Mouse (Mus musculus): ENCODE results near the gene Srsf6. TPM values are rescaled to one million over a fixed set of nuclear protein-coding genes. Genes with fewer than 3 reads are reported as not detected.

The Srsf6 gene
- polyA plus RNA-seq, 1 experiment = 7.0 TPM

DNA sequence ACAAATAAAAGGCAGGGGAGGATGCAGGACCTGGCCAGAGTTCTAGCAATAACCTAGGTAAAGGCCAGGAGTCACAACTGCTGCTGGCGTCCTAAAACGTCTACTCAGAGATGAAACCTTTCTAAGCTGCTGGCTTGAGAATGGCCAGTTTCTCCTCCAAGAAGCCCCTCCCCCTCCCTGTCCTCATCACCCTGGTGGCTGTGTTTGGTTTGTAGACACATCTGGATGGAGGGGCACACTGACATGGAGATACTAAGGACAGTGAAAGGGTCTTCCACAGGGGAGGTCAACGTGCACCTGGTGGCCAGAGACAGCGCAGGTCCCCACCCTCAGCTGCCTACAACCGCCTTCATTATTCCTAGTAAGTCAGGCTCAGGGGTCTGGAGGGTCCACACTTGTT is 15.6 kb downstream of the Srsf6 start:
- TF ChIP-seq TAL1 (IDR thresholded peaks at IDR 0.05; ENCODE audit: low read length) = no peak
- no peak for TF ChIP-seq GATA1 (IDR thresholded peaks at IDR 0.05; ENCODE audit: low read length)
- Histone ChIP-seq H3K27me3 (ENCODE audit: control insufficient read depth) (peaks cover 32% of the 10 kb centered on the region), H3K9me3 (ENCODE audit: control insufficient read depth, low read length) (no peaks in the 10 kb centered on the region), H3K4me1 (ENCODE audit: control insufficient read depth) (peaks cover 13% of the 10 kb centered on the region), H3K36me3 (ENCODE audit: control insufficient read depth) (no peaks in the 10 kb centered on the region), H3K4me3 (replicated peaks) (no peak overlapping the region)

DNA sequence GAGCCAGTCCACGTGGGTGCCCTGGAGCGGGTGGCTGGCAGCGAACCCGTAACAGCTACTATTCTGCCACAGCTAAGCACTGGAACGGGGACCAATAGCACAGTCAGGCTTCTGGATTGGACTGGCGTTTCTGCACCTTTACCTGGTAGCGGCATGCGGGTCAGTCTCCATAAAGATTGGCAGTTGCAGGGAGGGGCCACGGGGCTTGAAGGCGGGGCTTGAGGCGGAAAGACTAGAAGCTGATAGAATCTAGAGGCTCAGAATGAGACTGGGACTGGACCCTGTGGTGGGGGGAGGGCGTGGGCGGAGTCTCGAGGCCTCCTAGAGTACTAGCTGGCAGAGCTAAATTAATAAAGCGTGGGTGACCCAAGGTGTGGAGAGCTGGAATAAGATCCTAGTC is 16.4 kb downstream of the Srsf6 start:
- TF ChIP-seq TAL1 (IDR thresholded peaks at IDR 0.05; ENCODE audit: low read length) = no peak
- Histone ChIP-seq H3K4me3 (replicated peaks) (peak overlapping the region; percentile 39), H3K27me3 (ENCODE audit: control insufficient read depth) (peaks cover 24% of the 10 kb centered on the region), H3K4me1 (ENCODE audit: control insufficient read depth) (peaks cover 13% of the 10 kb centered on the region), H3K36me3 (ENCODE audit: control insufficient read depth) (no peaks in the 10 kb centered on the region), H3K9me3 (ENCODE audit: control insufficient read depth, low read length) (no peaks in the 10 kb centered on the region)

DNA sequence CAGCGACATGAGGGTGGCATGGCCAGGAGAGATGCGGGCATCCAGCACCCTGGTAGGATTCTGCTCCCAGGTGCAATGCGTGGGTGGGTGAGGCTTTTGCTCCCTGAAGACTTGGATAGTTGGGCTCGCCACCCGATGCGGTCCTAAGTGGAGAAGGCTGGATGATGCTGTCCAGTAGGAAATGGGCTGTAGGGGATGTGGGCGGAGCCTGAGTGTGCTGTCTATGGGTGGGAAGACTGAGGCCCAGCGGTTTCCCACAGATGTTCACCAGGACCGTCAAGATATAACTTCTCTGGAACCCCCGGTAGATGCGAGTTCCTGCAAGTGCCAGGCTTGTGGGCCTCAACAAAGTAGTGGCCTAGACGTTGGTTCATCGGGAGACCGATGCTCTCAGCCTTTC is 16.9 kb downstream of the Srsf6 start:
- no peaks in the 10 kb centered on the region for H3K9me3 ChIP-seq (ENCODE audit: control insufficient read depth, low read length)
- H3K4me3 ChIP-seq (replicated peaks) = peak overlapping the region; percentile 39
- TF ChIP-seq TAL1 (IDR thresholded peaks at IDR 0.05; ENCODE audit: low read length) = no peak
- no peak for TF ChIP-seq GATA1 (IDR thresholded peaks at IDR 0.05; ENCODE audit: low read length)
- peaks cover 19% of the 10 kb centered on the region for H3K27me3 ChIP-seq (ENCODE audit: control insufficient read depth)
- H3K4me1 ChIP-seq (ENCODE audit: control insufficient read depth) = peaks cover 13% of the 10 kb centered on the region
- H3K36me3 ChIP-seq (ENCODE audit: control insufficient read depth) = no peaks in the 10 kb centered on the region

DNA sequence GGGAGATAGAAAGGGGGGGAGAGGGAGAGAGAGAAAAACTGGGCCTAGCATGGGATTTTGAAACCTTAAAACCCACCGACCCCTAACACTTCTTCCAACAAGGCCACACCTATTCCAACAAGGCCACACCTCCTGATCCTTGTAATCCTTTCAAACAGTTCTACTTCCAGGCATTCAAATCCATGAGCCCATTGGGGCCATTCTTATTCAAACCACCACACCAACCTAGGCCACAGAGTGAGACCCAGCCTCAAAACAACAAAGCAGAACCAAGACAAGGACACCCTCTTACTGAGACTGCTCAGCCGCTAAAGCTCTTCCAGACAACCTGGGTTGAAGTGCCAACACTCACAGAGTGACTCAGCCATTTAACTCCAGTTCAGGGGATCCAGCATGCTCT is 19.4 kb downstream of the Srsf6 start:
- Histone ChIP-seq H3K4me1 (ENCODE audit: control insufficient read depth) (peaks cover 9% of the 10 kb centered on the region), H3K4me3 (replicated peaks) (no peak overlapping the region), H3K9me3 (ENCODE audit: control insufficient read depth, low read length) (no peaks in the 10 kb centered on the region), H3K36me3 (ENCODE audit: control insufficient read depth) (no peaks in the 10 kb centered on the region), H3K27me3 (ENCODE audit: control insufficient read depth) (peaks cover 3% of the 10 kb centered on the region)
- TF ChIP-seq GATA1 (IDR thresholded peaks at IDR 0.05; ENCODE audit: low read length) (no peak), TAL1 (IDR thresholded peaks at IDR 0.05; ENCODE audit: low read length) (no peak)

DNA sequence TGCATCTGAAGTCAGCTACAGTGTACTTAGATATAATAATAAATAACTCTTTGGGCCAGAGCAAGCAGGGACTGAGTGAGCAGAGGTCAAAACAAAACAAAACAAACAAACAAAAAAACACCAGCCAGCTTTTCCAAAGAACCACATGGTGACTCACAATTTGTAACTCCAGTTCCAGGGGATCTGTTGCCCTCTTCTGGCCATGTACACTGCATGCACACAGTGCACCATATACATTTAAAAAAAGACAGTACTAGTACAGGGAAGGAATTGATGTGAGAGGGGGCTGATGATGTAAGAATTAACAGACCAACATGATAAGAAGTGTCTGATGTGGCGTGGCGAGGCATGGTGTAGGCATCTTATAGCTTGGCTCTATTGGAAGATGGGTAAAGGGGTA is 25.5 kb downstream of the Srsf6 start:
- Histone ChIP-seq H3K4me3 (replicated peaks) (no peak overlapping the region), H3K27me3 (ENCODE audit: control insufficient read depth) (no peaks in the 10 kb centered on the region), H3K4me1 (ENCODE audit: control insufficient read depth) (no peaks in the 10 kb centered on the region), H3K36me3 (ENCODE audit: control insufficient read depth) (no peaks in the 10 kb centered on the region), H3K9me3 (ENCODE audit: control insufficient read depth, low read length) (no peaks in the 10 kb centered on the region)
- no peak for TF ChIP-seq GATA1 (IDR thresholded peaks at IDR 0.05; ENCODE audit: low read length)
- TF ChIP-seq TAL1 (IDR thresholded peaks at IDR 0.05; ENCODE audit: low read length) = no peak

DNA sequence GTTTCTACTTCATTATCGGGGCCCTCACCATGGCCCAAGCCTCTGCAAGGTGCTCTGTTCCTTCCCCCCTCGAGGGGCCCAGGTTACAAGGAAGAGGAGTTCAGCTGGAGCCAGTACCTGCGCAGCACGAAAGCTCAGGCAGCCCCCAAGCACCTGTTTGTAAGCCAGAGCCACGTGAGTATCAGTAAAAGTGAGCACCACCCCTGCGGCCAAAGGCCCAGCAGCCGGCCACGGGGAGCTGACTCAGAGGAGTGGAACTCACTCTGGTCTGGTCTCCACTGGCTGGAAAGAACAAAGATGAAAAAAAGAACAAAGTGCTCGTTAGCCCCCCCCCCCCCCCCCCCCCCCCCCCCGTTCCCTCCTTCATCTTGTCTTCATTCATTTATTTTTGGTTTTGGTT is 30.0 kb downstream of the Srsf6 start:
- no peaks in the 10 kb centered on the region for H3K27me3 ChIP-seq (ENCODE audit: control insufficient read depth)
- TF ChIP-seq GATA1 (IDR thresholded peaks at IDR 0.05; ENCODE audit: low read length) = no peak
- no peak for TF ChIP-seq TAL1 (IDR thresholded peaks at IDR 0.05; ENCODE audit: low read length)
- no peaks in the 10 kb centered on the region for H3K4me1 ChIP-seq (ENCODE audit: control insufficient read depth)
- no peak overlapping the region for H3K4me3 ChIP-seq (replicated peaks)
- H3K36me3 ChIP-seq (ENCODE audit: control insufficient read depth) = no peaks in the 10 kb centered on the region
- H3K9me3 ChIP-seq (ENCODE audit: control insufficient read depth, low read length) = no peaks in the 10 kb centered on the region

DNA sequence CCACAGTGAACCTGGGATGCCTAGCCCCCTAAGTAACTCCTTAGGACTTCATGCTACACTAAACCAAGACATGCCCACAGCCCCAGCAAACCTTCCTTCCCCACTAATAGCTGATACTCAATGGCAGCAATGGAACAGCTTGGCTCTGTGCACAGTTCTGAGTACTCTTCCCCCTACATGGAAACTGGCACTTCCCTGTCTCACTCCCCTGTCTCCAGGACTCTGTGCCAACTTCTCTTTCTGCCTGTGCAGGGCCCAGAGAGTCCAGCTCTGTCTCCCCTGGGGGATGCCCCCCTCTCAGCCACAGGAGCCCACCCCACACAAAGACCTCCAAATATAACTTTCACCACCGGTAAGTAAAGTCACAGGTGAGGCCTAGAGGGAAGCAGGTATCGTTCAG is 35.4 kb downstream of the Srsf6 start:
- Histone ChIP-seq H3K9me3 (ENCODE audit: control insufficient read depth, low read length) (no peaks in the 10 kb centered on the region), H3K27me3 (ENCODE audit: control insufficient read depth) (no peaks in the 10 kb centered on the region)

DNA sequence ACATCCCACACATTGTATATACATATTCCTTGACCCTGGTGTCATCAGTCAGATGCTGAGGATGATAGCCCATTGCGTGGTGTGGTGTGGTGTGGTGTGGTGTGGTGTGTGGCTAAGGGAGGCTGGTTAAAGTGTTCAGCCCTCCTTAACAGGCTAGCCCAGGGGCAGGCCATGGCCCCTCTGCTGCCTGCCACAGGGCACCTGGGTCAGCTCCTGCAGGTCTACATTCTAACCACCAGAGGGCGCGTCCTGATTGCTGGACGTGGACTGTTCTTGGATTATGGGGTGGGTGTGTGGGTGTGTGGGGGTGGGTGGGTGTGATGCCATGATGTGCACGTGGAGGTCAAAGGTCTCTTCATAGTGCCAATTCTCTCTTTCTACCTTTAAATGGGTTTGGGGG is 37.0 kb downstream of the Srsf6 start:
- Histone ChIP-seq H3K9me3 (ENCODE audit: control insufficient read depth, low read length) (no peaks in the 10 kb centered on the region), H3K4me1 (ENCODE audit: control insufficient read depth) (no peaks in the 10 kb centered on the region), H3K4me3 (replicated peaks) (no peak overlapping the region), H3K27me3 (ENCODE audit: control insufficient read depth) (no peaks in the 10 kb centered on the region), H3K36me3 (ENCODE audit: control insufficient read depth) (no peaks in the 10 kb centered on the region)
- TF ChIP-seq GATA1 (IDR thresholded peaks at IDR 0.05; ENCODE audit: low read length) (no peak), TAL1 (IDR thresholded peaks at IDR 0.05; ENCODE audit: low read length) (no peak)

More for the DNA sequence above, 35.4 kb downstream of the Srsf6 start:
- H3K4me3 ChIP-seq (replicated peaks) = no peak overlapping the region
- no peaks in the 10 kb centered on the region for H3K36me3 ChIP-seq (ENCODE audit: control insufficient read depth)
- TF ChIP-seq GATA1 (IDR thresholded peaks at IDR 0.05; ENCODE audit: low read length) (no peak), TAL1 (IDR thresholded peaks at IDR 0.05; ENCODE audit: low read length) (no peak)
- H3K4me1 ChIP-seq (ENCODE audit: control insufficient read depth) = no peaks in the 10 kb centered on the region

DNA sequence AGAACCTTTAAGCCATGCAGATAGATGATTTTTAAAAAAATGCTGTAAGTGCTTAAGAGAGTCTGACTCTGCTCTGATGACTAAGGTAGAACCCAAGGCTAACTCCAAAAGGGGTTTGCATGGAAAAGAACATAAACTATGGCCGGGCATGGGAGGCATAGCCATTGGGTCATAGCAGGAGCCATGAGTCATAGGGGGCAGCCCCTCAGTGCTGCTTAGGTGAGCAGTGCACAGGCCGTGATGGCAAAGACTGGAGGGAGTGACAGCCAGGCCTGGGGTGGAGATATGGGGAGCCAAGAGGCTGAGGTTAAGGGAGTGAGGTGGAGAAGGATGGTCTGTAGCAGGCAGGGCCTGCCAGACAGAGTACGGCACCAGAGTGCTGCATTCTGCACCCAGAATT is 37.8 kb downstream of the Srsf6 start:
- TF ChIP-seq GATA1 (IDR thresholded peaks at IDR 0.05; ENCODE audit: low read length) = no peak
- TF ChIP-seq TAL1 (IDR thresholded peaks at IDR 0.05; ENCODE audit: low read length) = no peak
- H3K4me1 ChIP-seq (ENCODE audit: control insufficient read depth) = no peaks in the 10 kb centered on the region
- no peaks in the 10 kb centered on the region for H3K27me3 ChIP-seq (ENCODE audit: control insufficient read depth)
- no peak overlapping the region for H3K4me3 ChIP-seq (replicated peaks)
- H3K9me3 ChIP-seq (ENCODE audit: control insufficient read depth, low read length) = no peaks in the 10 kb centered on the region
- no peaks in the 10 kb centered on the region for H3K36me3 ChIP-seq (ENCODE audit: control insufficient read depth)

DNA sequence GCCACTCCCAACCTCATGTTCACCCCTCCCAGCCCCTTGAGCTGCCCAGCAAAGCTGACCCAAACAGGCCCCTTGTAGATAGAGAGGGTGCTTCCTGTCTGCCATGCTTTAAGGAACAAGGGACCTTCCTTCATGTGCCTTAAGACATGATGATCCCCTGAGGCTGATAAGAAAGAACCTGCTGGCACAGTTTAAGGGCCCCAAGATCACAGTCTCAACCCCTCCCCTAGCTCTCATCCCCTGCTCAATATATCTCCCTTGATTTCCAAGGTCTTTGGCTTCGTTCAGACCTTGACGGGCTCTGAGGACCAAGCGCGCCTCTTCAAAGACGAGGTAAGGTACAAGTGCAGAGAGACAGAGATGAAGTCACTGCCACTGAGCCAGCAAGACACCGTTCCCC is 39.6 kb downstream of the Srsf6 start:
- H3K4me3 ChIP-seq (replicated peaks) = no peak overlapping the region
- no peaks in the 10 kb centered on the region for H3K4me1 ChIP-seq (ENCODE audit: control insufficient read depth)
- no peaks in the 10 kb centered on the region for H3K27me3 ChIP-seq (ENCODE audit: control insufficient read depth)
- no peaks in the 10 kb centered on the region for H3K36me3 ChIP-seq (ENCODE audit: control insufficient read depth)
- no peaks in the 10 kb centered on the region for H3K9me3 ChIP-seq (ENCODE audit: control insufficient read depth, low read length)
- TF ChIP-seq GATA1 (IDR thresholded peaks at IDR 0.05; ENCODE audit: low read length) (no peak), TAL1 (IDR thresholded peaks at IDR 0.05; ENCODE audit: low read length) (no peak)

Data from erythroblast, embryonic 14.5 days (primary cell).